Mouse (Mus musculus): ENCODE measurements around the gene Ifitm5. TPM values are rescaled to one million over a fixed set of nuclear protein-coding genes. Genes with fewer than 3 reads are reported as not detected.

Gene Ifitm5
- total and polyA plus RNA-seq, 2 experiments from 2014 or later: 0.63 TPM; not detected in 1

GRCm38 (mm10) chr7:140923070-140923775, 26.9 kb downstream of the Ifitm5 start:
- Histone ChIP-seq H3K9me3 (ENCODE audit: low read length) (no peaks in the 10 kb centered on the region), H3K9ac (replicated peaks; ENCODE audit: low read length, poor library complexity, severe bottlenecking) (peak overlapping the region; percentile 25; the same call in 1 of the 2 replicates), H3K4me3 (ENCODE audit: low read depth, low read length) (peak overlapping the region; percentile 40), H3K4me2 (ENCODE audit: low read depth, low read length, poor library complexity, severe bottlenecking) (peak overlapping the region; percentile 80), H3K27ac (ENCODE audit: low read depth, low read length) (no peak overlapping the region), H3K27me3 (ENCODE audit: insufficient read depth, low read length) (peaks cover 60% of the 10 kb centered on the region), H3K36me3 (ENCODE audit: insufficient read depth, low read length) (no peaks in the 10 kb centered on the region), H3K4me1 (ENCODE audit: insufficient read depth, low read length) (peaks cover 9% of the 10 kb centered on the region; the same call in 1 of the 2 replicates)
- 22% methylated on average over 30 of the region's 30 CpGs for WGBS
- ATAC-seq (ENCODE audit: low FRiP score) (no peak), DNase-seq (ENCODE audit: low spot score) (no peak)
- TF ChIP-seq CTCF (IDR thresholded peaks at IDR 0.05): no peak

GRCm38 (mm10) chr7:140922398-140923069, 27.6 kb downstream of the Ifitm5 start:
- TF ChIP-seq CTCF (IDR thresholded peaks at IDR 0.05): no peak
- H3K27me3 ChIP-seq (ENCODE audit: insufficient read depth, low read length): peaks cover 60% of the 10 kb centered on the region
- 0 out of 2 replicates have a peak, but pooled peaks have one; percentile 54 for ATAC-seq (ENCODE audit: low FRiP score)
- H3K4me2 ChIP-seq (ENCODE audit: low read depth, low read length, poor library complexity, severe bottlenecking): peak overlapping the region; percentile 80
- peaks cover 9% of the 10 kb centered on the region; the same call in 1 of the 2 replicates for H3K4me1 ChIP-seq (ENCODE audit: insufficient read depth, low read length)
- under 1% methylated on average over 49 of the region's 49 CpGs for WGBS
- no peak overlapping the region for H3K27ac ChIP-seq (ENCODE audit: low read depth, low read length)
- peak overlapping the region; percentile 40 for H3K4me3 ChIP-seq (ENCODE audit: low read depth, low read length)
- no peaks in the 10 kb centered on the region for H3K36me3 ChIP-seq (ENCODE audit: insufficient read depth, low read length)
- peak; percentile 45 for DNase-seq (ENCODE audit: low spot score)
- no peaks in the 10 kb centered on the region for H3K9me3 ChIP-seq (ENCODE audit: low read length)
- H3K9ac ChIP-seq (replicated peaks; ENCODE audit: low read length, poor library complexity, severe bottlenecking): peak overlapping the region; percentile 25

- DNase-seq (ENCODE audit: low spot score) (no peak), ATAC-seq (ENCODE audit: low FRiP score) (no peak)
- Histone ChIP-seq H3K4me3 (ENCODE audit: low read depth, low read length) (peak overlapping the region; percentile 40; the same call in 1 of the 2 replicates), H3K4me1 (ENCODE audit: insufficient read depth, low read length) (peaks cover 9% of the 10 kb centered on the region; the same call in 1 of the 2 replicates), H3K4me2 (ENCODE audit: low read depth, low read length, poor library complexity, severe bottlenecking) (peak overlapping the region; percentile 80; the same call in 1 of the 2 replicates), H3K9ac (replicated peaks; ENCODE audit: low read length, poor library complexity, severe bottlenecking) (no peak overlapping the region), H3K9me3 (ENCODE audit: low read length) (no peaks in the 10 kb centered on the region), H3K27me3 (ENCODE audit: insufficient read depth, low read length) (peaks cover 60% of the 10 kb centered on the region), H3K27ac (ENCODE audit: low read depth, low read length) (no peak overlapping the region), H3K36me3 (ENCODE audit: insufficient read depth, low read length) (no peaks in the 10 kb centered on the region)
- 27% methylated on average over 22 of the region's 22 CpGs for WGBS
- TF ChIP-seq CTCF (IDR thresholded peaks at IDR 0.05): no peak
Measured at GRCm38 (mm10) chr7:140921225-140921975, 28.7 kb downstream of the Ifitm5 start.

GRCm38 (mm10) chr7:140920418-140921029, 29.6 kb downstream of the Ifitm5 start, which contains the start of gene Nlrp6:
TSS of gene Nlrp6 (plus strand) at chr7:140920902.
- no peak for TF ChIP-seq CTCF (IDR thresholded peaks at IDR 0.05)
- Histone ChIP-seq H3K4me1 (ENCODE audit: insufficient read depth, low read length) (peaks cover 9% of the 10 kb centered on the region; the same call in 1 of the 2 replicates), H3K36me3 (ENCODE audit: insufficient read depth, low read length) (no peaks in the 10 kb centered on the region), H3K4me3 (ENCODE audit: low read depth, low read length) (no peak within 1 kb of the TSS; the same call in 1 of the 2 replicates), H3K27me3 (ENCODE audit: insufficient read depth, low read length) (peaks cover 60% of the 10 kb centered on the region), H3K27ac (ENCODE audit: low read depth, low read length) (no peak within 1 kb of the TSS), H3K9ac (replicated peaks; ENCODE audit: low read length, poor library complexity, severe bottlenecking) (no peak within 1 kb of the TSS), H3K9me3 (ENCODE audit: low read length) (no peaks in the 10 kb centered on the region), H3K4me2 (ENCODE audit: low read depth, low read length, poor library complexity, severe bottlenecking) (no peak within 1 kb of the TSS)
- DNase-seq (ENCODE audit: low spot score) (no peak), ATAC-seq (ENCODE audit: low FRiP score) (no peak)
- WGBS: 82% methylated on average over 8 of the region's 8 CpGs

GRCm38 (mm10) chr7:140919911-140920310, 30.2 kb downstream of the Ifitm5 start:
- WGBS: 81% methylated on average over 4 of the region's 4 CpGs
- ATAC-seq (ENCODE audit: low FRiP score) (no peak), DNase-seq (ENCODE audit: low spot score) (no peak)
- H3K27ac ChIP-seq (ENCODE audit: low read depth, low read length): no peak overlapping the region
- no peaks in the 10 kb centered on the region for H3K36me3 ChIP-seq (ENCODE audit: insufficient read depth, low read length)
- H3K9ac ChIP-seq (replicated peaks; ENCODE audit: low read length, poor library complexity, severe bottlenecking): no peak overlapping the region
- no peak for TF ChIP-seq CTCF (IDR thresholded peaks at IDR 0.05)
- H3K9me3 ChIP-seq (ENCODE audit: low read length): no peaks in the 10 kb centered on the region
- H3K4me2 ChIP-seq (ENCODE audit: low read depth, low read length, poor library complexity, severe bottlenecking): no peak overlapping the region
- no peak overlapping the region for H3K4me3 ChIP-seq (ENCODE audit: low read depth, low read length)
- H3K4me1 ChIP-seq (ENCODE audit: insufficient read depth, low read length): peaks cover 9% of the 10 kb centered on the region; the same call in 1 of the 2 replicates
- H3K27me3 ChIP-seq (ENCODE audit: insufficient read depth, low read length): peaks cover 55% of the 10 kb centered on the region
